Comparison of ENCODE assay signal across 26 mouse cellular contexts in the genomic region with DNA sequence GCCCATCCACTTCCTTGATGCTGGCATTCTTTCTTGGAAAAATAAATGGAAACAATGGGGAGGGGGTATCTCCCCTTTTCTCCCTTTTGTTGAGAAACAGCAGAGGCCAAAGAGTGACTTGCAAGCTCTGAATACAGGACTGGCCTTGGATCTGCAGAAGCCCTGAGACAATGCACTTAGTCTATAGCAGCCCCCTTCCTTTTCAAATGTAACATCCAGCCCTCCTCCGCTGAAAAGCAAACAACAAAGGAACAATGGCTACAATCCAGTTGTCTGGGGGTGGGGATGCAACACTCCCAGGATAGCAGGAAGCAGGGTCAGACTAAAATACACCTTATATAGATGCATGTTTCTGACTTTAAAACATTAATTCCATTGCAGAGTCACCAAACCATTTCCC. TPM values are rescaled to one million over a fixed set of nuclear protein-coding genes. Genes with fewer than 3 reads are reported as not detected.
DNase-seq lines count a peak whose midpoint lies in the region; ATAC-seq and TF ChIP-seq lines count a peak whose summit lies in the region.
"Had no signal": no experiment of that assay in that cellular context is flagged by ENCODE, and none has a peak within 500 bp of the region (broad histone marks: within the 10 kb centered on the region; RNA-seq: fewer than 3 reads in every experiment).

No protein-coding gene starts in this region.

- 6% methylated on average over 1 of the region's 1 CpGs for WGBS in hindbrain, embryonic 10.5 days
- 18% methylated on average over 1 of the region's 1 CpGs for WGBS in hindbrain, postnatal 0 days
- WGBS in midbrain, embryonic 13.5 days = 3% methylated on average over 1 of the region's 1 CpGs
- WGBS in midbrain, embryonic 15.5 days = 25% methylated on average over 1 of the region's 1 CpGs

- no peak overlapping the region for H3K4me2 ChIP-seq in hindbrain, postnatal 0 days (ENCODE audit: low read depth, low read length)
- no peak overlapping the region for H3K4me2 ChIP-seq in midbrain, embryonic 13.5 days (replicated peaks)
- no peak overlapping the region for H3K4me2 ChIP-seq in midbrain, embryonic 15.5 days
- H3K4me2 ChIP-seq: embryonic facial prominence, embryonic 15.5 days; heart, embryonic 13.5 days; limb, embryonic 12.5 days; liver, embryonic 11.5 days had no signal

- H3K4me3 ChIP-seq in hindbrain, embryonic 10.5 days = no peak overlapping the region; the same call in 1 of the 2 replicates
- no peak overlapping the region for H3K4me3 ChIP-seq in hindbrain, postnatal 0 days (ENCODE audit: low read length)
- H3K4me3 ChIP-seq in midbrain, embryonic 13.5 days (replicated peaks) = no peak overlapping the region
- H3K4me3 ChIP-seq in midbrain, embryonic 15.5 days = no peak overlapping the region
- H3K4me3 ChIP-seq in gastrocnemius, adult 2 months = no peak overlapping the region
- H3K4me3 ChIP-seq: embryonic facial prominence, embryonic 15.5 days; heart, adult 2 months; heart, embryonic 13.5 days; limb, embryonic 12.5 days had no signal

- no peak for TF ChIP-seq CTCF in hindbrain, postnatal 0 days (IDR thresholded peaks at IDR 0.05; ENCODE audit: low read depth)
- TF ChIP-seq CTCF in gastrocnemius, adult 2 months (IDR thresholded peaks at IDR 0.05) = no peak

- intact Hi-C loops in gastrocnemius, adult 2 months (cut with DNase I) = no loop called here

- H3K9ac ChIP-seq in hindbrain, postnatal 0 days (replicated peaks; ENCODE audit: low read length) = no peak overlapping the region
- no peak overlapping the region for H3K9ac ChIP-seq in midbrain, embryonic 13.5 days (replicated peaks)
- H3K9ac ChIP-seq in midbrain, embryonic 15.5 days = no peak overlapping the region
- H3K9ac ChIP-seq: embryonic facial prominence, embryonic 15.5 days; heart, embryonic 13.5 days; limb, embryonic 12.5 days; liver, postnatal 0 days had no signal

- H3K27me3 ChIP-seq in hindbrain, embryonic 10.5 days (ENCODE audit: insufficient read depth, poor library complexity, severe bottlenecking) = no peaks in the 10 kb centered on the region
- H3K27me3 ChIP-seq in hindbrain, postnatal 0 days (ENCODE audit: insufficient read depth, low read length) = no peaks in the 10 kb centered on the region
- H3K27me3 ChIP-seq in midbrain, embryonic 13.5 days = no peaks in the 10 kb centered on the region
- H3K27me3 ChIP-seq in midbrain, embryonic 15.5 days (replicated peaks) = no peaks in the 10 kb centered on the region
- H3K27me3 ChIP-seq: embryonic facial prominence, embryonic 15.5 days; heart, embryonic 13.5 days; limb, embryonic 12.5 days had no signal

- no peaks in the 10 kb centered on the region for H3K36me3 ChIP-seq in hindbrain, embryonic 10.5 days
- H3K36me3 ChIP-seq in hindbrain, postnatal 0 days (ENCODE audit: insufficient read depth, low read length) = no peaks in the 10 kb centered on the region
- no peaks in the 10 kb centered on the region for H3K36me3 ChIP-seq in midbrain, embryonic 13.5 days
- no peaks in the 10 kb centered on the region for H3K36me3 ChIP-seq in midbrain, embryonic 15.5 days (replicated peaks)
- H3K36me3 ChIP-seq: embryonic facial prominence, embryonic 15.5 days; heart, embryonic 13.5 days; limb, embryonic 12.5 days had no signal

- peaks cover 21% of the 10 kb centered on the region for H3K4me1 ChIP-seq in hindbrain, embryonic 10.5 days (replicated peaks)
- no peaks in the 10 kb centered on the region for H3K4me1 ChIP-seq in hindbrain, postnatal 0 days (ENCODE audit: insufficient read depth, low read length)
- peaks cover 5% of the 10 kb centered on the region for H3K4me1 ChIP-seq in midbrain, embryonic 13.5 days (replicated peaks)
- no peaks in the 10 kb centered on the region for H3K4me1 ChIP-seq in midbrain, embryonic 15.5 days
- H3K4me1 ChIP-seq: embryonic facial prominence, embryonic 15.5 days; heart, embryonic 13.5 days; limb, embryonic 12.5 days had no signal

- H3K9me3 ChIP-seq in hindbrain, embryonic 10.5 days = no peaks in the 10 kb centered on the region
- H3K9me3 ChIP-seq in hindbrain, postnatal 0 days (ENCODE audit: low read length) = no peaks in the 10 kb centered on the region
- H3K9me3 ChIP-seq in midbrain, embryonic 13.5 days = no peaks in the 10 kb centered on the region
- no peaks in the 10 kb centered on the region for H3K9me3 ChIP-seq in midbrain, embryonic 15.5 days
- H3K9me3 ChIP-seq: embryonic facial prominence, embryonic 15.5 days; heart, embryonic 13.5 days; limb, embryonic 12.5 days had no signal

- H3K27ac ChIP-seq in hindbrain, embryonic 10.5 days = peak overlapping the region; percentile 78
- H3K27ac ChIP-seq in hindbrain, postnatal 0 days = no peak overlapping the region
- H3K27ac ChIP-seq in midbrain, embryonic 13.5 days = no peak overlapping the region
- no peak overlapping the region for H3K27ac ChIP-seq in midbrain, embryonic 15.5 days
- no peak overlapping the region for H3K27ac ChIP-seq in gastrocnemius, adult 2 months
- H3K27ac ChIP-seq: embryonic facial prominence, embryonic 15.5 days; heart, adult 2 months; heart, embryonic 13.5 days; limb, embryonic 12.5 days; macrophage had no signal

- DNase-seq in hindbrain, embryonic 10.5 days (ENCODE audit: low spot score) = peak; percentile 36
- DNase-seq in hindbrain, postnatal 0 days (ENCODE audit: low spot score) = no peak
- DNase-seq in ZHBTc4 (ENCODE audit: low read depth, low spot score) (peak; percentile 85), adipocyte (ENCODE audit: low spot score) (no peak)
- DNase-seq in gastrocnemius, adult 2 months = no peak
- DNase-seq: adrenal gland, adult 2 months; cerebellum, adult 11 months; cerebellum, adult 9-11 months; gastrocnemius, postnatal 10 days; heart, adult 2 months; heart, postnatal 14 days; kidney, postnatal 4 days; liver, postnatal 0 days had no signal

- no peak for ATAC-seq in hindbrain, postnatal 0 days
- peak; percentile 45 for ATAC-seq in midbrain, embryonic 13.5 days
- ATAC-seq in midbrain, embryonic 15.5 days (replicated peaks) = no peak
- ATAC-seq: CD4-positive, CD25-positive, alpha-beta regulatory T cell, adult 4 months; forebrain, embryonic 14.5 days; intestine, postnatal 0 days; liver, postnatal 0 days; lung, postnatal 0 days had no signal

RNA-seq across cellular contexts. Expression of a gene that starts 39.6 kb away (rescaled TPM):
- polyA plus RNA-seq in hindbrain, embryonic 10.5 days (2016; fragmentation: Nextera tagmentation; extraction: Ambion mirVana) = 196 and 220 TPM in 2 replicates
- total RNA-seq in hindbrain, postnatal 0 days (2014; rRNA removed) = 93.8 and 132 TPM in 2 replicates
- polyA plus RNA-seq in hindbrain, postnatal 0 days (2015; fragmentation: Nextera tagmentation; extraction: Ambion mirVana) = 219 and 236 TPM in 2 replicates
- 327 TPM in 2 replicates for polyA plus RNA-seq in midbrain, embryonic 13.5 days (2015; fragmentation: Nextera tagmentation; extraction: Ambion mirVana)
- 336 and 352 TPM in 2 replicates for polyA plus RNA-seq in midbrain, embryonic 15.5 days (2015; fragmentation: Nextera tagmentation; extraction: Ambion mirVana)
- total RNA-seq in gastrocnemius, adult 2 months (2021) = not detected
- total RNA-seq: common myeloid progenitor, adult 5-6 weeks; neutrophil, adult 5-6 weeks had no signal
- polyA plus RNA-seq: macrophage had no signal

Comparison
In these comparisons a context has a peak if more than half of its experiments do, and no peak if none do; other contexts are left out.
1. DNase-seq: peak in hindbrain, embryonic 10.5 days (single experiment) and ZHBTc4 (single experiment); none in hindbrain, postnatal 0 days (single experiment), adipocyte (single experiment) and gastrocnemius, adult 2 months (single experiment).